Mouse (Mus musculus): Measurements from ENCODE around the gene Idh1. TPM values are rescaled to one million over a fixed set of nuclear protein-coding genes. Genes with fewer than 3 reads are reported as not detected.
"Not testable (repeated sequence)": the region's sequence is repeated elsewhere in the genome, so short reads cannot be mapped to it uniquely, and the experiment has no call there.

The Idh1 gene
- total RNA-seq (2022) = 10 to 100 TPM; 11.5 to 35.7 (median 20.4) TPM

- DNase-seq (ENCODE audit: low spot score in 2 of 2) = peak; percentile 97 to 98
Observed at GRCm38 (mm10) chr1:65186287-65187073, at the start of gene Idh1, which contains the start of gene Pikfyve. Idh1 (minus strand) TSS chr1:65186500. Pikfyve (plus strand) TSS chr1:65186683.

GRCm38 (mm10) chr1:65230566-65230965 lies 44.3 kb upstream of the Idh1 start:
- DNase-seq (ENCODE audit: low spot score in 2 of 2) = no peak

GRCm38 (mm10) chr1:65229768-65230167 lies 43.5 kb upstream of the Idh1 start:
- DNase-seq (ENCODE audit: low spot score in 2 of 2) = not testable (repeated sequence)

GRCm38 (mm10) chr1:65227681-65228080 lies 41.4 kb upstream of the Idh1 start:
- DNase-seq (ENCODE audit: low spot score in 2 of 2) = no peak

GRCm38 (mm10) chr1:65223654-65224053 lies 37.4 kb upstream of the Idh1 start:
- no peak for DNase-seq (ENCODE audit: low spot score in 2 of 2)

GRCm38 (mm10) chr1:65217972-65218371 lies 31.7 kb upstream of the Idh1 start:
- DNase-seq (ENCODE audit: low spot score in 2 of 2) = no peak

GRCm38 (mm10) chr1:65217567-65217966 lies 31.3 kb upstream of the Idh1 start:
- no peak for DNase-seq (ENCODE audit: low spot score in 2 of 2)

GRCm38 (mm10) chr1:65213214-65213613 lies 26.9 kb upstream of the Idh1 start:
- no peak for DNase-seq (ENCODE audit: low spot score in 2 of 2)

- DNase-seq (ENCODE audit: low spot score in 2 of 2) = no peak
Observed at GRCm38 (mm10) chr1:65204299-65204698, 18.0 kb upstream of the Idh1 start.

GRCm38 (mm10) chr1:65198861-65199260 lies 12.6 kb upstream of the Idh1 start:
- no peak for DNase-seq (ENCODE audit: low spot score in 2 of 2)

- no peak for DNase-seq (ENCODE audit: low spot score in 2 of 2)
Observed at GRCm38 (mm10) chr1:65198425-65198824, 12.1 kb upstream of the Idh1 start.

GRCm38 (mm10) chr1:65193226-65193625 lies 6.9 kb upstream of the Idh1 start:
- no peak for DNase-seq (ENCODE audit: low spot score in 2 of 2)

GRCm38 (mm10) chr1:65190172-65190571 lies 3.9 kb upstream of the Idh1 start:
- DNase-seq (ENCODE audit: low spot score in 2 of 2) = no peak

GRCm38 (mm10) chr1:65187074-65187430 lies 752 bp upstream of the Idh1 start:
- DNase-seq (ENCODE audit: low spot score in 2 of 2) = no peak

GRCm38 (mm10) chr1:65185524-65186205 lies 635 bp downstream of the Idh1 start:
- DNase-seq (ENCODE audit: low spot score in 2 of 2) = peak in 1 of 2 experiments; percentile 19

- DNase-seq (ENCODE audit: low spot score in 2 of 2) = no peak
Observed at GRCm38 (mm10) chr1:65185011-65185410, 1.3 kb downstream of the Idh1 start.

GRCm38 (mm10) chr1:65183994-65184393 lies 2.3 kb downstream of the Idh1 start:
- DNase-seq (ENCODE audit: low spot score in 2 of 2) = no peak

GRCm38 (mm10) chr1:65181459-65181858 lies 4.8 kb downstream of the Idh1 start:
- no peak for DNase-seq (ENCODE audit: low spot score in 2 of 2)

GRCm38 (mm10) chr1:65179634-65180249 lies 6.6 kb downstream of the Idh1 start:
- peak; percentile 14 to 27 for DNase-seq (ENCODE audit: low spot score in 2 of 2)

- peak; percentile 96 to 97 for DNase-seq (ENCODE audit: low spot score in 2 of 2)
Observed at GRCm38 (mm10) chr1:65178902-65179432, 7.3 kb downstream of the Idh1 start.

- peak; percentile 97 for DNase-seq (ENCODE audit: low spot score in 2 of 2)
Observed at GRCm38 (mm10) chr1:65178126-65178901, 8.0 kb downstream of the Idh1 start.
